Mouse (Mus musculus) left cerebral cortex, adult 2 months (tissue): ENCODE results near the gene Tmem198. TPM values are rescaled to one million over a fixed set of nuclear protein-coding genes. Genes with fewer than 3 reads are reported as not detected.

ENCODE experiments used
- DNase-seq, 2 experiments: peaks; one replicate each; pipeline ENCODE4 v3.0.0; 2021 to 2022; ENCODE audit warnings: low spot score in 2 of 2, mixed read lengths in 1 of 2; ENCODE audit errors: extremely low spot score in 1 of 2
- H3K27ac ChIP-seq: fragments of 200-600 bp; 2 replicates; pipeline ENCODE4 v1.8.1; 2022
- H3K4me3 ChIP-seq: fragments of 200-600 bp; 2 replicates; pipeline ENCODE4 v1.8.1; 2022
- CTCF ChIP-seq: fragments of 200-600 bp; IDR thresholded peaks from 2 replicates; pipeline ENCODE4 v1.8.1; 2022; ENCODE audit warnings: antibody characterized with exemption, mild to moderate bottlenecking, moderate library complexity
- intact Hi-C: fragments of 180-260 bp; cut with DNase I; formaldehyde crosslinking; loops from one replicate; pipeline ENCODE4 v1.15.1; 2025
- total RNA-seq, 2 experiments: library from RNA; stranded (reverse); gene quantifications; 2 replicates each; pipeline ENCODE4 v1.2.3; 2021

Gene Tmem198
- total RNA-seq, 2 experiments from 2014 or later = 110 to 112 TPM

DNA sequence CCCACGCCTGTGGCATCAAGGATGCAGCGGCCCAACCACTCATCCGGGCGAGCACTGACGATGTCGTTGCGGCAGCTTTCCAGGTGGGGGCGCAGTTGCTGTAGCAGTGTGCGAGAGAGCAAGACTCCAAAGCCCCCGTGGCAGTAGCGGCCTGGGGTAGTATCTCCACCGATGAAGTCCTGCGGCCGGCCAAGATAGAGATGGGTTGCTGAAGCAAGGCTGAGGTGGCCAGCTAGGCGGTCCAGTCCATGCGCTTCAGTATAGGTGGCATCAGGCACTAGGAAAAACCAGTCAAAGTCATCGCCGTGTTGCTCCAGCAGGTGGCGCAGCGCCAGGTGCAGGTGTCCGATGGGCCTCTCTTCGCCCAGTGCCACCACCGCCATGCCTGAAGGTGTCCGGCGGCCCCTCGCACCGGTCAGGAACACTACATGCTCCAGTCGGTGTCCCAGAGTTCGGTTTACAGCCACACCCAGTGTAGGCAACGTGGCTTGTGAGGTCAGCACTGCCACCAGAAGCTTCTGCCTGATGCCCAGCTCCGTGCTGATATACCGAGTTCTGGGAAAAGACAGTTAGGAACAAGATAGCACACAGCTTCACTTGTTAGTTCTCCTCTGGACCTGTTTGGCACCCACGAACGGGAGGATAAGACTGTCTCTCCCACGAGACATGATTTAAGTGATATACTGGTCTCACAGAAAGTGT is 1.9 kb upstream of the Tmem198 start:
- Histone ChIP-seq H3K27ac (no peak overlapping the region), H3K4me3 (peak overlapping the region; percentile 87)
- TF ChIP-seq CTCF = peak; percentile 81

DNA sequence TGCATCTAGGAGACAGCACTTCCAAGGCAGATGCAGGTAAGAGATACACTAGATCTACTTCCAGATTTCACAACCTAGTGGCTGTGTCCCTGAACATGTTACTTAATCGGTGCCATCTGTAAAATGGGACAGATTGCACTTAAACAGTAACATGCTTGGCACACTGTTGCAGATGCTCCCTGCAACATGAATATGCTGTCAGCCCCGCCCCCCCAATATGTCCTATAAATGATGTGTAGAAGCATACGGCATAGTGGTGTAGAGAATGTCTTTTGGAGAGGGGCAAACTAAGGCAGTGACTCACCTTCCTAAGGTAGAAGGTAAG is 1.4 kb upstream of the Tmem198 start:
- DNase-seq = no peak
- TF ChIP-seq CTCF = no peak
- Histone ChIP-seq H3K4me3 (peak overlapping the region; percentile 87), H3K27ac (no peak overlapping the region; the same call in 1 of the 2 replicates)
- intact Hi-C loops = loop anchor here (2.0 to 5.0 kb wide), 4 partner anchors 81 to 119 kb away; no protein-coding TSS in a partner anchor

More for the DNA sequence above, 1.9 kb upstream of the Tmem198 start:
- intact Hi-C loops = loop anchor here (5.0 kb wide), 1 partner anchor 90 kb away; no protein-coding TSS in a partner anchor
- peak; percentile 81 to 84 for DNase-seq

DNA sequence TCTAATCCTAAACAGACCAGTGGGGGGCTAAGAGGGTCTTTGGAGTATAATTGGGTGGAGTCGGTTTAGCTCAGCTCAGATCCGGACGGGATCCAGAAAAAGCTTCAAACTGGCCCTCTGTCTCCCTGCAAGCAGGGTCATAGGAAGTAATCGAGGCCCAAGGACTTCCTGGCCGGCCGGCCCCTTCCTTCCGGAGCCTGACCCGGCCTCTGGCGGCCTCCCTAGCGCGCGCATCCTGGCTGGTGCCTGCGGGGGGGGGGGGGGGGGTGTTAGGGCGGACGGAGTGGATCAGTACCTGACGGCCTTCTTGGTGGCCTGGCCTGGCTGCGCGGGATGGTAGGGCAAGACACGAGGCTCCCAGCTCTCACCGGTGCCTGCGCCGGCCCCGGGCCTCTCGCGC is 835 bp upstream of the Tmem198 start:
- peak overlapping the region; percentile 87 for H3K4me3 ChIP-seq
- peak overlapping the region; percentile 98 for H3K27ac ChIP-seq
- no peak for TF ChIP-seq CTCF
- intact Hi-C loops = loop anchor here (2.0 to 5.0 kb wide), 4 partner anchors 80 to 118 kb away; no protein-coding TSS in a partner anchor
- no peak for DNase-seq

DNA sequence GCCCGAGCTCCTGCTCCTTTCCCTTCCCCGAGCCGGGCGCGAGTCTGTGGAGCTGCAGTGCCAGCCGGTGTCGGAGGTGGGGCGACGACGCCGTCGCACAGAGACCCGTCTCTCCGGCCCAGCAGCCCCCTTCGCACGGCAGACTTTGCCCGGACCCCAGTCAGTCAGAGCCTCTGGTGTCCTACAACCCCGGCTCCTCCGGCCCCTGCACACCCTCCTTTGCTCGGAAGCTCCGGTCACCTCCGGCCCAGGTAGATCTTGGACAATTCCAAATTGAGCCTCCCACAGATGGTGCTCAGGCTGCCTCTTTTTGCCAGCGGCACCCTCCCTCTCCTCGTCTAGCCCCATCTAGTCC is 280 bp downstream of the Tmem198 start:
- intact Hi-C loops = loop anchor here (2.0 to 5.0 kb wide), 4 partner anchors 79 to 117 kb away; no protein-coding TSS in a partner anchor
- no peak for DNase-seq
- TF ChIP-seq CTCF = no peak
- Histone ChIP-seq H3K4me3 (peak overlapping the region; percentile 87), H3K27ac (peak overlapping the region; percentile 98)

DNA sequence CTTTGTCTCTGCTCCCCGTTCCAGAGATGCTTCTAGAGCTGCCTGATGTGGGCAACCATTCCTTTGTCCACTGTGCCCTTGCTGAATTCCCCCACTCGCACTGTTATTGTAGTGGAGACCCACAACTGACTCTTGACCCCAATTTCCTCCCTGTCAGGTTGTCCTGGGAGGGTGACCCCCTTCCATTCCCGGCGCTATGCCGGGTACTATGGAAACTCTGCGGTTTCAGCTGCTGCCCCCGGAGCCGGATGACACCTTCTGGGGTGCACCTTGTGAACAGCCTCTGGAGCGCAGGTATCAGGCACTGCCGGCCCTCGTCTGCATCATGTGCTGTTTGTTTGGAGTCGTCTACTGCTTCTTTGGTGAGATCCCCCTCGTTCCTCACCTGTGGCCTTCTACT is 704 bp downstream of the Tmem198 start:
- intact Hi-C loops = loop anchor here (1.0 kb wide), 1 partner anchor 25 kb away; no protein-coding TSS in a partner anchor
- DNase-seq = no peak
- Histone ChIP-seq H3K27ac (peak overlapping the region; percentile 98), H3K4me3 (peak overlapping the region; percentile 87)
- no peak for TF ChIP-seq CTCF

DNA sequence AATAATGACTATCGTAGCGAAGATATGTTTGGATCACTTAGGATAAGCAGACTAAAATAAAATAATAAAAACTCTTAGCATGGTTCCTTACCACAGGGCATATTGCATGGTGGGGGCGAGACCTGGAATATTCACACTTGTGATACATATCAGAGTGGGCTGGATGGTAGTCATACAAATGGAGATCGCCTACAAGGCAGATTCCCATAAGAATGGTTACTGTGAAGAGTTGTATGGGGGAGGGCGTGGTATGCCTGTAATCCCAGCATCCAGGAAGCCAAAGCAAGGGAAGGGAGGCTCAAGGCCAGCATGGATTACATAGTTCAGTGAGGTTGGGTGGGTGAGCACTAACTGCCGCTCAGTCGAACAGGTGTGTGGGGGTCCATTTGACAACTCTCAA is 1.4 kb downstream of the Tmem198 start:
- intact Hi-C loops = loop anchor here (1.0 kb wide), 1 partner anchor 25 kb away; no protein-coding TSS in a partner anchor
- no peak for TF ChIP-seq CTCF
- DNase-seq = no peak
- peak overlapping the region; percentile 87 for H3K4me3 ChIP-seq
- no peak overlapping the region; the same call in 1 of the 2 replicates for H3K27ac ChIP-seq

DNA sequence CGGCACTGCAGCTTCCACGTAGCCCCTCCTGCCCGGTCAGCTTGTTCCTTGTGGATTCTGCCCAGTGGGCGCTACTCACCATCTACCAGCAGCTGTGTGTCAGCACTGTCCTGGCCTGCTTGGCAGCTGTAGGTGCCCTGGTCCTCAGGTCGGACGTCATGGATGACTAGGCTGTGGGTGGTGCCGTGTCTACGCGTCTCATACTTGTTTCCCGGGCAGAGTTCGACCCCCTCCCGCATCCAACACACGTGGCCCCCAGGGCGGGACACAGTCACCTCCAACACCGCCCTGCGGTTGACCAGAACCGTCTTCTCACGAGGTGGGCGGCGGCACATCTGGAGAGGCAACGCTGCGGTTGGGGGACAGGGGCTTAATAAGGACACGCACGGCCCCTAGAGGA is 7.2 kb downstream of the Tmem198 start:
- TF ChIP-seq CTCF = no peak
- Histone ChIP-seq H3K4me3 (peak overlapping the region; percentile 50), H3K27ac (peak overlapping the region; percentile 36; the same call in 1 of the 2 replicates)
- no peak for DNase-seq
- intact Hi-C loops = no loop called here

DNA sequence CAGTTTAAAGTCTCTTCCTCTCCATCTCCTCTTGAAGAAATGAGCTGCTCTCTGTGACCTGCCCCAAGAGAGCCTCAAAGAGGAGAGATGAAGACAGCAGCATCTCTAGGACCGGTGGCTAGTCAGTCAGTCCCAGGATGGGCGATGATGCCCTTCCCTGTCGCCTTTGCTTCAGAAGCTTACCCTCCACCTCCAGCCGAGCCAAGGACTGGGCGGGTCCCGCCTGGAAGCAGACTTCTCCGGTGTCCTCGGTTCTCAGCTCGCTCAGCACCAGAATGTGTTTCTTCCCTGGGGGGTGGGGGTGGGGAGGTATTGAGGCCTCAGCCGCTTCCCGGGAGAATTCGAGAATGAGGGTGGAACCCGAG is 7.7 kb downstream of the Tmem198 start:
- intact Hi-C loops = no loop called here
- no peak for TF ChIP-seq CTCF
- peak overlapping the region; percentile 36; the same call in 1 of the 2 replicates for H3K27ac ChIP-seq
- no peak for DNase-seq
- H3K4me3 ChIP-seq = peak overlapping the region; percentile 50

DNA sequence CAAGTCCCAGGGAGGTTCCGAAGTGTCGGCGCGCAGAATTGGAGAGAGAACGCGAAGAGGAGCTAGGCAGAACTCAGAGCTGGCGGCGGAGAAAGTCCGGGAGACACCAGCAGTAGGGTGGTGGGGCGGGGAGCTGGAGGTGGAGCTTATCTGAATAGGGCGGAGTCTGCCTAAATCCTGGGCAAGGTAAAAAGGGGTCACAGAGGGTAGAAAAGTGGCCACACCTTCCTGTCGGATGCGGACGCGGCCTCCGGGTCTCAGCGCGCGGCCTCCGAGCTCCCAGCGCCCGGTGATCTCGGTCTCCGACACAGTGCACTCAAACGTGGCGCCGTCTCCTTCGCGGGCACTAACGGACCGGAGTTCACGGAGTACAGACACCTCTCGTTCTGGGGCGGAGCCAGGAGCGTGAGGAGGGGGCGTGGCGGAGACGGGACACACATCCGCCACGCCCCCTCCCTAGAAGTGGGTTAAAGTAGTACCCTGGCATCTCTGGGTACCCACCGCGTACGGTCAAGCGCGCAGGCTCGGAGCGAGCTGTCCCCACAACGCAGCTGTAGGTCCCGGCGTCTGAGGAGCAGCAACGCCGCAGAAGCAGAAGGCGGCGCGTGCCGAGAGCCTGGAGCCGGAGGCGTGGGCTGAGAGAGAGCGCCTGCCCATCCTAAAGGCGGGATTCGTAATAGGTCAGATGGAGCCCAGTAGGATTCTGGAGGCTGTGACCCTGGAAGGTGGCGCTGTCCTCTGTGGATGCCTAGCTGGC is 8.3 kb downstream of the Tmem198 start:
- TF ChIP-seq CTCF = no peak; the same call in 1 of the 2 replicates
- intact Hi-C loops = no loop called here
- peak; percentile 62 to 65 for DNase-seq
- H3K4me3 ChIP-seq = peak overlapping the region; percentile 50
- H3K27ac ChIP-seq = no peak overlapping the region

DNA sequence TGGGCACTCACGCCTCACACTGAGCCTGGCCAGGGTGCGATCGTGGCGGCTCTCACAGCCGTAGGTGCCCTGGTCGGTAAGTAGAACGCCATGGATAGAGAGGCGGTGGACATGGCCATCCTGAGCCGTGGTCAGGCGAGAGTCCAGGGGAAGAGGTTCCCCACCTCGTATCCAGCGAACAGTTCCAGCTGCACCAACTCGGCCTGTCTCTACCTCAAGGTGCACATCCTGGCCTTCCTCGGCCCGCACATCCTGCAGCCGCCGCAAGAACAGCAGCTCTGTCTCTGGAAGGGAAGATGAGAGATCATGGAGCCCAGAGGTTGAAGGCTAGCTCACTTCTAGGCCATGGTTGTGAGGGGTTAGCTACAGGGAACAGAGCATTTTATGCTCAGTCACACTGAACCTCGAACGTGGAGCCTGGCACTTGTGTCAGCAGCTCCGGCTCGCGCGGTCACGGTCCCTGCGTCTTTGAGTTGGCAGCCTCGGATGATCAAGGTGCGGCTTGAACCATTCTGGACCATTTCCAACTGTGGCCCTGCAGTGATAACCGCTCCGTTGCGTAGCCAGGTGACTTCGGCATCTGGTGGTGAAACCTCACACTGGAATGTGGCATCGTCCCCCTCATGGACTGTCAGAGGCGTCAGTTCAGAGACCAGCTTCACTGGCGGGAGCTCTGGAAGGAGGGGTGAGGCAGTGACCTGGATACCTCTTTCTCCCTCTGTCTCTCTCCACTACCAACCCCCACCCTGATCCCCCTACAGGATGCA is 11.6 kb downstream of the Tmem198 start:
- intact Hi-C loops = no loop called here
- no peak for TF ChIP-seq CTCF
- DNase-seq = no peak
- no peak overlapping the region for H3K4me3 ChIP-seq
- H3K27ac ChIP-seq = no peak overlapping the region

DNA sequence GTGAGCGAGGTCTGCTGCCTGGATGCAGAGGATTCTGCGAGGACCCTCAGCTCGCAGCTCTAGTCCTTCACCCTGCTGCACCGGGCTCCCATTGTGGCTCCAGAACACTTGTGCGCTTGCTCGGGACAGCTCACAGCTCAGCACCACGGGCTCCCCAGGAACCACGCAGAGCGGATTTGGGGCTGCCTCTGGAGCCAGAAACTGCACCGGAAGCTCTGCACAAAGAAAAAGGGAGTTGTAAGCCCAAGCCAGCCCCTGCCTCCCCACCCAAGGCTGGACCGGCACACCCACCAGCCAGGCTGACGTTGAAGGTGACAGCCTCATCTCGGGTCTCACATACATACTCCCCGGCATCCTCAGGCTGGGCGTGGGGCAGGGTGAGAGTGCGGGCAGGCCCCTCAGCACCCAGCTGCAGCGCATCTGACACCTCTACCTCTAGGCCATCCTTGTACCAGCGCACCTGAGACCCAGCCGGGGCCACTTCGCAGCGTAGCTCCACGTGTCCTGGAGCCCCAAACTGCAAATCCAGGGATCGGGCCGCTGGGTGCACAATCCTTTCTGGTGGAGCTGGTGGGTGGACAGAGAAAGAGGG is 13.3 kb downstream of the Tmem198 start:
- no peak overlapping the region for H3K4me3 ChIP-seq
- TF ChIP-seq CTCF = no peak
- H3K27ac ChIP-seq = no peak overlapping the region
- intact Hi-C loops = no loop called here
- no peak for DNase-seq
